Mouse (Mus musculus): ENCODE measurements around the gene 2410137M14Rik.

GRCm38 (mm10) chr17:36957999-36958743, 22.9 kb downstream of the 2410137M14Rik start, which contains the start of the genes Znrd1 and Znrd1as:
- no peak for TF ChIP-seq USF1 (IDR thresholded peaks at IDR 0.05; ENCODE audit: low read depth, low read length)
- TF ChIP-seq CTCF (IDR thresholded peaks at IDR 0.05 in 2 of 3, conservative IDR thresholded peaks at IDR 0.05 in 1 of 3; ENCODE audit: control insufficient read depth in 1 of 3, insufficient read depth in 1 of 3, low read depth in 2 of 3, low read length in 3 of 3, poor library complexity in 1 of 3, severe bottlenecking in 1 of 3) = no peak
- TF ChIP-seq MYC (IDR thresholded peaks at IDR 0.05; ENCODE audit: low read depth, low read length) = no peak
- TF ChIP-seq E2F4 (IDR thresholded peaks at IDR 0.05; ENCODE audit: borderline replicate concordance, low read depth, low read length) = no peak
- TF ChIP-seq JUND (IDR thresholded peaks at IDR 0.05; ENCODE audit: low read depth, low read length) = no peak
- no peak for TF ChIP-seq GATA1 (IDR thresholded peaks at IDR 0.05; ENCODE audit: low read depth, low read length)
- TF ChIP-seq CHD1 (IDR thresholded peaks at IDR 0.05; ENCODE audit: low read depth, low read length) = no peak
- TF ChIP-seq SMC3 (IDR thresholded peaks at IDR 0.05; ENCODE audit: low read depth, low read length) = no peak

All from MEL (cell line).